Mouse (Mus musculus) erythroid progenitor cell, adult 5-6 weeks (primary cell): ENCODE data around the gene Gm4131. TPM values are rescaled to one million over a fixed set of nuclear protein-coding genes. Genes with fewer than 3 reads are reported as not detected.

ENCODE experiments used
- ATAC-seq: replicated peaks from 2 replicates; pipeline ENCODE4 v1.8.0; 2016; ENCODE audit warnings: moderate number of reproducible peaks, mild to moderate bottlenecking, moderate TSS enrichment, inconsistent platforms; ENCODE audit not compliant: poor library complexity, low FRiP score, severe bottlenecking
- total RNA-seq, 2 experiments: library from RNA; stranded (forward) in 1 of 2; stranded (reverse) in 1 of 2; fragments of 150-400 nt in 1 of 2; fragments of 186-747, 209-891 nt in 1 of 2; gene quantifications; 2 replicates each; pipeline versions ENCODE4 v1.2.3 to v1.2.4; 2015 to 2017; ENCODE audit warnings: low replicate concordance in 2 of 2

Gm4131 gene
- total RNA-seq, 2 experiments from 2014 or later: not detected

GRCm38 (mm10) chr14:62468753-62469125 is 98.0 kb downstream of the Gm4131 start:
- ATAC-seq: no peak

GRCm38 (mm10) chr14:62468119-62468752 is 98.5 kb downstream of the Gm4131 start:
- ATAC-seq: no peak

GRCm38 (mm10) chr14:62464966-62465365 is 101.8 kb downstream of the Gm4131 start:
- ATAC-seq: no peak

- ATAC-seq: no peak
Measured at GRCm38 (mm10) chr14:62459541-62459940, 107.2 kb downstream of the Gm4131 start.

- ATAC-seq: no peak
Measured at GRCm38 (mm10) chr14:62457420-62458181, 109.1 kb downstream of the Gm4131 start.

GRCm38 (mm10) chr14:62456239-62456747 is 110.4 kb downstream of the Gm4131 start, which contains the start of gene Gucy1b2:
Gene Gucy1b2, minus strand, starts transcription at chr14:62456289.
- no peak for ATAC-seq

- no peak for ATAC-seq
Measured at GRCm38 (mm10) chr14:62455570-62455879, 111.2 kb downstream of the Gm4131 start.

GRCm38 (mm10) chr14:62454760-62455569 is 111.8 kb downstream of the Gm4131 start:
- no peak for ATAC-seq

GRCm38 (mm10) chr14:62454136-62454535 is 112.6 kb downstream of the Gm4131 start:
- ATAC-seq: no peak

GRCm38 (mm10) chr14:62453276-62453675 is 113.4 kb downstream of the Gm4131 start:
- no peak for ATAC-seq

GRCm38 (mm10) chr14:62450706-62451105 is 116.0 kb downstream of the Gm4131 start:
- no peak for ATAC-seq

GRCm38 (mm10) chr14:62447214-62447548 is 119.5 kb downstream of the Gm4131 start:
- ATAC-seq: no peak

GRCm38 (mm10) chr14:62446385-62447213 is 120.1 kb downstream of the Gm4131 start:
- no peak for ATAC-seq

GRCm38 (mm10) chr14:62443840-62444430 is 122.8 kb downstream of the Gm4131 start:
- ATAC-seq: no peak

- ATAC-seq: no peak
Measured at GRCm38 (mm10) chr14:62442971-62443370, 123.8 kb downstream of the Gm4131 start.

GRCm38 (mm10) chr14:62440036-62440435 is 126.7 kb downstream of the Gm4131 start:
- ATAC-seq: no peak

GRCm38 (mm10) chr14:62438236-62438635 is 128.5 kb downstream of the Gm4131 start:
- ATAC-seq: no peak

GRCm38 (mm10) chr14:62437806-62438205 is 128.9 kb downstream of the Gm4131 start:
- no peak for ATAC-seq

GRCm38 (mm10) chr14:62425277-62425691 is 141.4 kb downstream of the Gm4131 start:
- no peak for ATAC-seq
